Mouse (Mus musculus) hindbrain, embryonic 13.5 days (tissue): Measurements from ENCODE around the gene Tmem59. TPM values are rescaled to one million over a fixed set of nuclear protein-coding genes. Genes with fewer than 3 reads are reported as not detected.
A peak's percentile ranks its signal among the peaks of the same experiment; 100 is the strongest.

Experiments
- ATAC-seq: fragments of 200-750 bp; cut with Nextera tagmentation; 2 replicates; pipeline ENCODE4 v1.8.0; 2017; ENCODE audit warnings: moderate TSS enrichment; ENCODE audit not compliant: low FRiP score
- H3K27ac ChIP-seq: fragments of 300-500 bp; sonication (generic); 2 replicates; pipeline ENCODE4 v1.5.1; 2015; ENCODE audit warnings: inconsistent platforms, mild to moderate bottlenecking, moderate library complexity
- H3K27me3 ChIP-seq: fragments of 300-500 bp; sonication (generic); 2 replicates; pipeline ENCODE4 v1.6.1; 2015; ENCODE audit warnings: mild to moderate bottlenecking, inconsistent platforms
- H3K36me3 ChIP-seq: fragments of 300-500 bp; sonication (generic); 2 replicates; pipeline ENCODE4 v1.6.1; 2015; ENCODE audit warnings: mild to moderate bottlenecking, inconsistent platforms
- H3K4me1 ChIP-seq: fragments of 300-500 bp; sonication (generic); replicated peaks from 2 replicates; pipeline ENCODE4 v1.6.1; 2015; ENCODE audit warnings: inconsistent platforms
- H3K4me2 ChIP-seq: fragments of 300-500 bp; sonication (generic); 2 replicates; pipeline ENCODE4 v1.6.1; 2015; ENCODE audit warnings: inconsistent platforms, mild to moderate bottlenecking, moderate library complexity
- H3K4me3 ChIP-seq: fragments of 300-500 bp; sonication (generic); 2 replicates; pipeline ENCODE4 v1.5.1; 2015; ENCODE audit warnings: mild to moderate bottlenecking, inconsistent platforms
- H3K9ac ChIP-seq: fragments of 300-500 bp; sonication (generic); 2 replicates; pipeline ENCODE4 v1.6.1; 2015; ENCODE audit warnings: mild to moderate bottlenecking, inconsistent platforms
- H3K9me3 ChIP-seq: fragments of 300-500 bp; sonication (generic); 2 replicates; pipeline ENCODE4 v1.6.1; 2016; ENCODE audit warnings: inconsistent platforms
- WGBS: fragments of 180-500 bp; shearing (Covaris S2); methylation state at CpG from one replicate; pipeline ENCODE4 v1.1.7; 2015; 5-methylcytosine and 5-hydroxymethylcytosine counted together
- polyA plus RNA-seq: library from polyadenylated mRNA; unstranded; fragments of >200 nt; fragmentation: Nextera tagmentation; extraction: Ambion mirVana; gene quantifications from 2 replicates; pipeline ENCODE4 v1.2.1, GENCODE M21; 2015

Gene Tmem59
- polyA plus RNA-seq, 1 experiment from 2014 or later, result 431 TPM

DNA sequence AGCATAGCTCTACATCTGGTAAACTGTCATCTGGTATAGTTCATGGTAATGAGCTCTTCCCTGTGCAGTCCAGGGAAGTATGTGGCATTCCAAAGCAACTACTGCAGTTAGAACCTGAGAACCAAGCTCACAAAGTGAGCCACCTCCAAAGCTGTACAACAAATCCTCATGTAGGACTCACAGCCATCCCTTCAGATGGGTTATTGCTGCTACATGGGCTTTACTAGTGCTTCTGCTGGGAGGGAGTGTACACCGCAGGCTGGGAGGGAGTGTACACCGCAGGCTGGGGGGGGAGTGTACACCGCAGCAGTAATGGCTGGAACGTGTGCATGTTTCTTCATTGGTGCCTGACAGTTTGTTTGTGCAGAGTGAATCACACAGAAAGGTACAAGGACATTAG lies 5.0 kb downstream of the Tmem59 start:
- ATAC-seq, result no peak
- 89% methylated on average over 4 of the region's 4 CpGs for WGBS
- peaks cover 20% of the 10 kb centered on the region for H3K36me3 ChIP-seq
- no peaks in the 10 kb centered on the region for H3K9me3 ChIP-seq
- no peak overlapping the region for H3K4me3 ChIP-seq
- no peak overlapping the region for H3K4me2 ChIP-seq
- peaks cover 33% of the 10 kb centered on the region for H3K4me1 ChIP-seq
- no peak overlapping the region for H3K27ac ChIP-seq
- H3K9ac ChIP-seq, result 0 out of 2 replicates have a peak overlapping the region, but pooled peaks have one; percentile 0
- H3K27me3 ChIP-seq, result no peaks in the 10 kb centered on the region

DNA sequence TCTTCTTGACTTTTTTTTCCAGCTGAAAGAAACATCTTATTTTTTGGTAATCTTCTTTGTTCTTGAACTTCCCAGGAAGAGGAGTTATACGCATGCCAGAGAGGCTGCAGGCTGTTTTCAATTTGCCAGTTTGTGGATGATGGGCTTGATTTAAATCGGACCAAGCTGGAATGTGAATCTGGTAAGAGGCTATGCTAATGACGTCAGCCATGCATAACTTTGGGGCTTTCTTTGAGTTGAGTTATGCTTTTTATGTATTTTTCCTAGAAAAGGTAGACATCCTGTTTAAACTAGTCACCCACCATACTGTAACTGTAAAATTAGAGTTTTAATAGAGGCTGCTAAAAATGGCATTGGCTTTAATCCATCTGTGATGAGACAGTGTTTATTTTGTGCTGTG lies 7.5 kb downstream of the Tmem59 start:
- H3K4me3 ChIP-seq, result no peak overlapping the region
- peaks cover 43% of the 10 kb centered on the region for H3K36me3 ChIP-seq
- WGBS, result 76% methylated on average over 3 of the region's 3 CpGs
- peaks cover 22% of the 10 kb centered on the region for H3K4me1 ChIP-seq
- no peak overlapping the region for H3K9ac ChIP-seq
- no peaks in the 10 kb centered on the region for H3K27me3 ChIP-seq
- H3K9me3 ChIP-seq, result no peaks in the 10 kb centered on the region
- no peak overlapping the region for H3K4me2 ChIP-seq
- H3K27ac ChIP-seq, result no peak overlapping the region
- ATAC-seq, result no peak

DNA sequence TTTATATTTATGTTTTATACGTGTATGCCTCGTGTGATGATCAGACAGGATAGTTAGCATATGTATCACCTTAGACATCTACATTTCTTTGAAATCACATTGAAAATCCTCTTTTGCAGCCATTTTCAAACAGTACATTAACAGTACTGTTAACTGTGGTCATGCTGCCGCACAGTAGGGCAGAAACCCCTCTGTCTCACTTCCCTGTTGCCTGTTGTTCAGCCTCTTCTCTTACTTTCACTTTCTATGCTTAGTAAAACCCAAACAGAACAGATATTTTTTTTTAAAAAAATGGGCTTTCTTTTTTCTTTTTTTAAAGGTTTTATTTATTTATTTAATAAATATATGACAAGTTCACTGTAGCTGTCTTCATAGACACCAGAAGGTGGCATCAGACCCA lies 15.6 kb downstream of the Tmem59 start:
- ATAC-seq, result no peak
- 93% methylated on average over 3 of the region's 3 CpGs for WGBS
- peaks cover 79% of the 10 kb centered on the region for H3K36me3 ChIP-seq

DNA sequence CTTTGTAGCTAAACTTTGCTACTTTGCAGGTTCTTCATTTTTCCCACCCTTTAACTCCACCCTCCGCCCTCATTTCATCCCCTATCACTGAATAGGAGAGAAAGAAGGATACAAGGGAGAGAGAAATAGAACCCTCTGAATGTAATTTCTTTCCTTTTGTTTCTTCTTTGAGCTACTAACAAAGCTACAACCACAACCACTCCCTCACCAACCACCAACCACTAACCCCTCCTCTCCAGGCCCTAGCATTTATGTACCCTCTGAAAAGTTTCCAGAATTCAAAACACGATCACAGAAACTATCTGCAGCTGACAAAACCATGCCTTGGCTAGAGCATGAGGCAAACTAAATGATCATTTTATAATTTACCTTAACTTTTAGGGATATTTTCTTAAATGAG lies 18.3 kb downstream of the Tmem59 start:
- H3K4me3 ChIP-seq, result no peak overlapping the region
- no peak for ATAC-seq
- H3K36me3 ChIP-seq, result peaks cover 83% of the 10 kb centered on the region
- H3K9ac ChIP-seq, result no peak overlapping the region
- H3K27me3 ChIP-seq, result no peaks in the 10 kb centered on the region
- no peak overlapping the region for H3K27ac ChIP-seq
- WGBS, result 99% methylated on average over 2 of the region's 2 CpGs
- H3K9me3 ChIP-seq, result no peaks in the 10 kb centered on the region
- H3K4me2 ChIP-seq, result no peak overlapping the region
- no peaks in the 10 kb centered on the region for H3K4me1 ChIP-seq

More for the DNA sequence above, 15.6 kb downstream of the Tmem59 start:
- no peaks in the 10 kb centered on the region for H3K9me3 ChIP-seq
- H3K27me3 ChIP-seq, result no peaks in the 10 kb centered on the region
- H3K4me3 ChIP-seq, result no peak overlapping the region
- no peak overlapping the region for H3K9ac ChIP-seq
- no peak overlapping the region for H3K4me2 ChIP-seq
- H3K4me1 ChIP-seq, result no peaks in the 10 kb centered on the region
- H3K27ac ChIP-seq, result no peak overlapping the region

DNA sequence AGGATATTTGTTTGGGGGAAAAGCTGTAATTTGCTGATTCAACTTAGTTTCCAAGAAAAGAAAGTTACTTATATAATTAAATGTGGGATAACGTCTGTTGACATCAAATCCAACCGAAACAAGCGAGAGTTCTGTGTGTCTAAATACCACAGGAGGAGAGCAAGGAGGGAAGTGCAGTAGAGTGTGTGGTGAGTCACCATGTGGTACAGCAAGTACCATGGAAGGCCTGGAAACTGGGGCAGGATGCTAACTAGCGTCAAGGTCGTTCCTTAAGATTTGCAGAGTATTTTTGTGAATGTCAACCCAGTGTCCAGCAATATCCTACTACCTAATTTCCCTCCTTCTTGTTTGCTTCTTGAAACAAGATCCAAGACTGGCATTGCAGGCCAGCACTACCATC lies 19.9 kb downstream of the Tmem59 start:
- H3K9ac ChIP-seq, result no peak overlapping the region
- no peaks in the 10 kb centered on the region for H3K4me1 ChIP-seq
- no peak for ATAC-seq
- 97% methylated on average over 5 of the region's 5 CpGs for WGBS
- H3K36me3 ChIP-seq, result peaks cover 87% of the 10 kb centered on the region
- H3K27ac ChIP-seq, result no peak overlapping the region
- H3K27me3 ChIP-seq, result no peaks in the 10 kb centered on the region
- no peak overlapping the region for H3K4me2 ChIP-seq
- no peaks in the 10 kb centered on the region for H3K9me3 ChIP-seq
- H3K4me3 ChIP-seq, result no peak overlapping the region

DNA sequence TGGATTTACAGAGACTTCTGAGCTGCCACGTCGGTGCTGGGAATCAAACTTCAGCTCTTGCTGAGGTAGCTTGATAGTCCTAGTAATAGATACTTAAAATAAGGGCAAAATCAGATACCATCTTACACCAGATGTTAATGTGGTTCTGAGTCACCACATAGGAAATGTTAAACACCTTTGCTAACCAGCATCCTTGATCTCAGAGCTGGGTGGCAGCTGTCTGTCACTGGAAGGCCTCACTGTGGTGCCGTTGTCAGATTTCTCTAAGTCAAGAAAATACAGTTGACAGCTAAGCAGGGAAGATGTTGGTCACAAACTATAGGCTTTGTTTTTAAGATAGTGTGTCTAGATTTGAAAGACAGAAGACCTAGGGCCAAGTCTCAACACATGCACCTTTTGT lies 23.6 kb downstream of the Tmem59 start:
- Histone ChIP-seq H3K9ac (no peak overlapping the region), H3K4me2 (no peak overlapping the region), H3K27me3 (no peaks in the 10 kb centered on the region), H3K4me3 (no peak overlapping the region), H3K27ac (no peak overlapping the region), H3K4me1 (no peaks in the 10 kb centered on the region), H3K36me3 (peaks cover 96% of the 10 kb centered on the region), H3K9me3 (no peaks in the 10 kb centered on the region)
- WGBS, result 98% methylated on average over 3 of the region's 3 CpGs
- ATAC-seq, result no peak

DNA sequence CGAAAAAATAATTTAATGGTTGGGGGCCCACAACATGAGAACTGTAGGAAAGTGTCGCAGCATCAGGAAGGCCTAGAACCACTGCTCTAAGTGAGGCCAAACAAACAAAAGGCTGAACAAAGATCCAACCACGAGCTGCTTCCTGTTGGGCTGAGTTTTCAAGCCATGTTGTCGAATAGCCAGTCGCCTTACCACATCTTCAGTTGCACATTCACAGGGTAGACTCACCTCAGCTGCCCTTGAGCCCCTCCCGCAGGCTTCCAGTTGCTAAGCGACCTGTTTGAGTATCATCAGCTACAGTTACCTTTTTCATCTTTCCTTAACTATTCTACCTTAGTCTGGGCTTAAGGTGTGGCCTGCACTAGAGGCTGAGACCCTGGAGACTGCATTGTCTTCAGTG lies 24.8 kb downstream of the Tmem59 start:
- Histone ChIP-seq H3K9ac (no peak overlapping the region), H3K27ac (no peak overlapping the region), H3K4me1 (no peaks in the 10 kb centered on the region), H3K4me3 (no peak overlapping the region), H3K27me3 (no peaks in the 10 kb centered on the region), H3K9me3 (no peaks in the 10 kb centered on the region), H3K36me3 (peaks cover 96% of the 10 kb centered on the region), H3K4me2 (no peak overlapping the region)
- WGBS, result 91% methylated on average over 7 of the region's 7 CpGs
- no peak for ATAC-seq

DNA sequence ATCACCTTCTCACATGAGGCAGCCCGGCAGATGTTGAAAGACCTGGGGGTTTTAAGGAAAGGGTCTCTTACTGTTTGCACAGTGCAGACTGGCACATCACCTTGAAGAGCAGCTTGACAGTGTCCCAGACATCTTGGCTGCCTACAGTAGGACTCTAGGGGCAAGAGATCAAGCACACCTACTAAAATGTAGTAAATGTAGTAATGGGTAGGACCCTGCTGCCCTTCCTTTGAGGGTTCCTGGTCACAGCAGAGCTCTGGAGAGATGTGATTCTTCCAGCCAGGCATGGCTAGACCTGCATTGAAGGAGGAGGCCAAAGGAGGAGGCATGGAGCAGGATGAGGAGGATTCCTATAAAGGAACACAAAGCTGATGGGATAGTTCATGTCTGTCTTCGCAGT lies 28.8 kb downstream of the Tmem59 start:
- Histone ChIP-seq H3K9me3 (no peaks in the 10 kb centered on the region), H3K4me3 (no peak overlapping the region), H3K9ac (no peak overlapping the region), H3K27ac (no peak overlapping the region), H3K4me1 (no peaks in the 10 kb centered on the region), H3K36me3 (peaks cover 74% of the 10 kb centered on the region), H3K27me3 (no peaks in the 10 kb centered on the region), H3K4me2 (no peak overlapping the region)
- WGBS, result 94% methylated on average over 2 of the region's 2 CpGs
- ATAC-seq, result no peak

DNA sequence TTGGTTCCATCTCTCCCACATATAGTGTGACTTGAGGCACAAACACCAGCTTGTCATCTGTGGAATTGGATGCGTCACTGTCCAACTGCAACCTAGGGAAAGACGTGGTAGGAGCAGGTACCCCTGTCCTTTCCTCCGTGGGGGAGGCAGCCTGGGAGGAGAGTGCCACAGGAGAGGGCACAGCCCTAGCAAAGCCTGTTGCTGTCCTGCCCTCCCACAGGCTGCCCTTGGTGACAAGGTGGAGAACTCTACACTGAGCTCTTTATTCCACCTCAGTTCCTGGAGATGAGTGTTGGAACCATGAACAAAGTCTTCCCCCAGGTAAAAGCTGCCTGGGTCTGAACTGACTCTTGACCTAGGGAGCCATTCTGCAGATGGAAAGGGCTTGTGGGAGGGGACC lies 30.7 kb downstream of the Tmem59 start, which contains the start of gene Ldlrad1:
TSS of gene Ldlrad1 (plus strand) at position 301 of the 400 bp plus-strand sequence.
- ATAC-seq, result no peak
- peaks cover 56% of the 10 kb centered on the region for H3K36me3 ChIP-seq
- 86% methylated on average over 3 of the region's 3 CpGs for WGBS

DNA sequence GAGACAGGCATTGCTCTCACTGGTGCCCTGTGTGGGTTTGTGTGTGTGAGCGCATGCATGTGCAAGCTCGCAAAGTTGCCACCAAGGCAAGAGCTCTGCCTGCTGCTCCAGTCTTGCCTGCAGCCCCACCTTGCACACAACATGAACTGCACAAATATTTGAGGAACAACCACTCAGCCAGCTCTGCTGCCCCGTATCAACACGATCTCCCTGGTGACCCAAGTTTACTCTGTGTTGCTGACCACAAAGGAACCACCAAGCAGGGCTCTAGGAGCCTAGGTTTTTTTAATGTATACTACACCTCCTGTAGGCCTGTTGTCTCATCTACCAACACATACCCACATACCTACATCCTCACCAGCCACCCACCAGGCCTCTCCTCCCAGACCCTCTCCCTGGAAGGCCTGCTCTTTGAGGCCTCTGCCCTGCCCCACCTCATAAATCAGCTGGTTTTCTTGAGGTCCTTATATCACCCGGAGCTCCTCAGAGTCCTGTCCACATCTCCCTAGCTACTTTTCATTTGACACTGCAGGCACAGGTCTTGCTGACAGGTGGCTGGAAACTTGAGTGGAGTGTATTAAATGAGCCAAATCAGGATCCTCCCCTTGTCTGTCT lies 32.4 kb downstream of the Tmem59 start:
- no peak for ATAC-seq
- Histone ChIP-seq H3K27me3 (no peaks in the 10 kb centered on the region), H3K4me1 (no peaks in the 10 kb centered on the region), H3K4me3 (no peak overlapping the region), H3K4me2 (no peak overlapping the region), H3K9ac (no peak overlapping the region), H3K27ac (no peak overlapping the region), H3K36me3 (peaks cover 39% of the 10 kb centered on the region), H3K9me3 (no peaks in the 10 kb centered on the region)
- WGBS, result 84% methylated on average over 5 of the region's 5 CpGs

More for the DNA sequence above, 30.7 kb downstream of the Tmem59 start, which contains the start of gene Ldlrad1:
- no peak within 1 kb of the TSS for H3K4me3 ChIP-seq
- H3K4me1 ChIP-seq, result no peaks in the 10 kb centered on the region
- no peaks in the 10 kb centered on the region for H3K9me3 ChIP-seq
- H3K27me3 ChIP-seq, result no peaks in the 10 kb centered on the region
- H3K4me2 ChIP-seq, result no peak within 1 kb of the TSS
- H3K27ac ChIP-seq, result no peak within 1 kb of the TSS
- no peak within 1 kb of the TSS for H3K9ac ChIP-seq

DNA sequence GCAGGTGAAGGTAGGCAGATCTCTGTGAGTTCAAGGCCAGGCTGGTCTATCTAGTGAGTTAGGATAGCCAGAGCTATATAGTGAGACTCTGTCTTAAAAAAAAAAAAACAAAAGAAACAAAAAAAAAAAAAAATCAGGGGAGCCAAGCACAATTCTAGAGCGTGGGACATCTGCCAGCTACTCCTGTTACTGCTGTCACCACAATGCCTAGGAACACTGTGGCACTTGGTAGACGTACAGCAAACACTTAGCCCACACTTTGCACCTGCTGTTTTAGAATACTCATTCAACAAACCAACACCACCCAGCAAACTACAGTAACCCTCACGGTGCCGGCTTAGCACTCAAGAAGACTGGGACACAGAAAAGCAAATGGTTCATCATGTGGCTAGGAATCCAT lies 33.3 kb downstream of the Tmem59 start:
- no peaks in the 10 kb centered on the region for H3K4me1 ChIP-seq
- H3K36me3 ChIP-seq, result peaks cover 30% of the 10 kb centered on the region
- WGBS, result 70% methylated on average over 4 of the region's 4 CpGs
- no peak overlapping the region for H3K27ac ChIP-seq
- no peak overlapping the region for H3K9ac ChIP-seq
- H3K4me3 ChIP-seq, result no peak overlapping the region
- no peaks in the 10 kb centered on the region for H3K27me3 ChIP-seq
- no peaks in the 10 kb centered on the region for H3K9me3 ChIP-seq
- no peak for ATAC-seq
- no peak overlapping the region for H3K4me2 ChIP-seq

DNA sequence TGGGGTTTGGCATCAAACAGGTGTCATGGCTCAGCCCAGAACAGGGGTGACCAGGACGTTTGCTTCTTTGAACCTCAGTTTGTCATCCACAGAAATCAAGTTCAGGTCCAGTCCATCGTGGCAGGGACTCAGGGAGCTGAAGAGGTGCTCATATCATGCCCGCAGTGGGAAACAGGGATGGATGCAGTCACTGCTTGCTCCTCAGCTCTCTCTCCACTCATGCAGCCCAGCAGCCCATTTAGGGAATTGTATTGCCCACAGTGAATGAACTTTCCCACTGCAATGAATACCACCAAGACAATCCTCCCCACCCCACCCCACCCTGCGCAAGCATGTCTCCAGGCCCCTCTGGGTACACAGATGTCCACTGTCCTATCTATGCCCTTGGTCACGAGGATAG lies 33.7 kb downstream of the Tmem59 start:
- H3K4me2 ChIP-seq, result no peak overlapping the region
- no peaks in the 10 kb centered on the region for H3K4me1 ChIP-seq
- no peak for ATAC-seq
- H3K9ac ChIP-seq, result no peak overlapping the region
- no peaks in the 10 kb centered on the region for H3K9me3 ChIP-seq
- H3K36me3 ChIP-seq, result peaks cover 26% of the 10 kb centered on the region
- H3K4me3 ChIP-seq, result no peak overlapping the region
- H3K27me3 ChIP-seq, result no peaks in the 10 kb centered on the region
- 85% methylated on average over 5 of the region's 5 CpGs for WGBS
- H3K27ac ChIP-seq, result no peak overlapping the region

DNA sequence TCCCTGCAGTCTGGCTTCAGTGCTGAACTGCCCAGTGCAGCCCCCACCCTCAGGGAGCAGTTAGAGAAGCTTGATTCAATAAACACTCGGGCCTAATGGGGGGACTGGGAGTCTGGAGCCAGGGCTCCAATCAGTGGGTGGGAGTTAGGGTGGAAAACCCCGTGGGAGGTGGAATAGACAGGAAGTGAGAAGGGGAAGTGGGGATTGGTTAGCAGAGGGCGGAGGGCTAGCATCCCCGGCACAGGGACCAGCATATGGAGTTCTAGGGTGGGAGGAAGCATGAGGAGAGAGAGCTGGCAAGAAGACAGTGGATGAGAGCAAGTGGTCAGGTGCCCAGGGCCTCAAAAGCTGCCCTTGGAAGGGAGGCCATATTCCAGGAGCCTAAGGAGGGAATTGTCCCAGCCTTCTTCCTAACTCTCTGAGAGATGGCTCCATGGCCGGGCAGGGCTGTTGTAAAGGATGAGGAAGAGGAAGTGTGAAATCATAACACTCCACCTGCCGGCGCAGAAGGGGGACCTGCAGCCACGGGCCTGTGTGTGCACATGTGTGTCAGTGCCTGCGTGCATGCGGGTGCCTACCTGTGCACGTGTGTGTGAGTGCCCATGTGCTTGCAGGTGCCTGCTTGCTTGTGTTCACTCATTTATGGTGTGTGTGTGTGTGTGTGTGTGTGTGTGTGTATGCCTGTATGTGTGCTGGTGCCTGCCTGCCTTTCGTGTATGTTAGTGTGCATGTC lies 35.2 kb downstream of the Tmem59 start:
- Histone ChIP-seq H3K36me3 (peaks cover 13% of the 10 kb centered on the region), H3K9ac (no peak overlapping the region), H3K27me3 (no peaks in the 10 kb centered on the region), H3K9me3 (no peaks in the 10 kb centered on the region), H3K4me3 (no peak overlapping the region), H3K4me1 (no peaks in the 10 kb centered on the region), H3K4me2 (no peak overlapping the region), H3K27ac (no peak overlapping the region)
- ATAC-seq, result no peak
- WGBS, result 74% methylated on average over 12 of the region's 12 CpGs
